Mouse (Mus musculus) left cerebral cortex, postnatal 14 days (tissue): ENCODE results near the gene Col15a1. TPM values are rescaled to one million over a fixed set of nuclear protein-coding genes. Genes with fewer than 3 reads are reported as not detected.

Experiments used
- DNase-seq, 2 experiments: peaks; one replicate each; pipeline ENCODE4 v3.0.0; 2021 to 2022; ENCODE audit warnings: low spot score in 2 of 2, mixed read lengths in 1 of 2
- intact Hi-C: fragments of 180-260 bp; cut with DNase I; formaldehyde crosslinking; loops from one replicate; pipeline ENCODE4 v1.15.1; 2025
- total RNA-seq, 2 experiments: library from RNA; stranded (reverse); gene quantifications; 2 replicates each; pipeline ENCODE4 v1.2.3; 2021

Col15a1 gene
- total RNA-seq, 2 experiments from 2014 or later: 9.0 to 13.0 TPM

DNA sequence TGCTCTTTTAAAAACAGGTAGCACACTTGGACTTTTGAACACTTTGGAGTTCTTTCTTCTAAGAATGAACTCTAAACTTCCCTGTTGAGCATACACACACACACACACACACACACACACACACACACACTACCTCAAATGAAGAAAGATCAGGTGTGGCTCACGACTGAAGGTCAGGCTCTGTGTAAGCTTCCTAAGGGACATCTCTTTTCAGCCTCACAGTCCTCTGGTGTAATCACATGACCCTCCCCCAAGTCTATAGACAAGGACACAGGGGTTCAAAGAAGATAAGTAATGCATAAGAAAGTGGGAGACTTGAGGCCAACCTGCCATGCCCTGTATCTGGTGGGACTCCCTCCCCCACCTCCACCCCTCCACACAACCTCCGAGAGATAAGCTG is 82.5 kb downstream of the Col15a1 start:
- intact Hi-C loops: no loop called here
- DNase-seq: no peak

DNA sequence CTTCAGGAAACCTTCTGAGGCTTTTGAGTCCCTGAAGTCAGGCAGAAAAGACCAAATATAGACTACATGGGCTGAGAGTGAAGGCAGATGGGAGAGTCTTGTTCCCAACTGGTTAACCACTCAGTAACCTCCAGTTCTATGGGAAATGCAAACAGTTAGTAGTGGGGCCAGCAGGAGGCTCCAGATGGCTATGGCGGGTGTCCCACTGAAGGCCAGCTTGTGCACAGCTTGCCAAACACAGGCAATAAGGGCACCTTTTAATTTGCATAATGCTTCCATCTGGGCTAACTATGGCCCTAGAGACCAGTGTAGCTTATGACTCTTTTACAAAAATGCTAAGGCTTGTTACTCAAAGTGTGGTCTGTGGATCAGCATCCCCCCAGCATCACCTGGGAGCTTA is 83.1 kb downstream of the Col15a1 start:
- DNase-seq: peak in 1 of 2 experiments; percentile 75
- intact Hi-C loops: no loop called here

DNA sequence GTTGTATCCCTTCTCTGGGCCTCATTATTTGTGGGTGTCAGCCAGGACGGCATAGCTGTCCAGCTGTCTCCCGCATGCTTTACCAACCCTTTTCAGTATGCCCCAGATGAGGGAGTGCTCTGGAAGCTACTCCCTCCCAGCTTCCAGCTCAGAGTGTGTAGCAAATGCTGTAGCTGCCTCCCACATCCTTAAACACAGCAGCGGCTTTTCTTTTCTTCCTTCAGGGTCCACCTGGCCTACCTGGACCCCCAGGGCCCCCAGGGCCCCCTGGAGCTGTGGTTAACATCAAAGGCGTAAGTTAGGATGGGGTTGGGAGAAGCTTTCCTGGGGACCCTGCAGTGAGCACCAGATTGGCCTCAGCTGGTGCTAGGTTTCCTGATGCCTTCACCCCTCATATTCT is 85.0 kb downstream of the Col15a1 start:
- intact Hi-C loops: no loop called here
- no peak for DNase-seq

- DNase-seq: peak in 1 of 2 experiments; percentile 30
- intact Hi-C loops: no loop called here
Observed at GRCm38 (mm10) chr4:47293771-47294543, 86.0 kb downstream of the Col15a1 start.

DNA sequence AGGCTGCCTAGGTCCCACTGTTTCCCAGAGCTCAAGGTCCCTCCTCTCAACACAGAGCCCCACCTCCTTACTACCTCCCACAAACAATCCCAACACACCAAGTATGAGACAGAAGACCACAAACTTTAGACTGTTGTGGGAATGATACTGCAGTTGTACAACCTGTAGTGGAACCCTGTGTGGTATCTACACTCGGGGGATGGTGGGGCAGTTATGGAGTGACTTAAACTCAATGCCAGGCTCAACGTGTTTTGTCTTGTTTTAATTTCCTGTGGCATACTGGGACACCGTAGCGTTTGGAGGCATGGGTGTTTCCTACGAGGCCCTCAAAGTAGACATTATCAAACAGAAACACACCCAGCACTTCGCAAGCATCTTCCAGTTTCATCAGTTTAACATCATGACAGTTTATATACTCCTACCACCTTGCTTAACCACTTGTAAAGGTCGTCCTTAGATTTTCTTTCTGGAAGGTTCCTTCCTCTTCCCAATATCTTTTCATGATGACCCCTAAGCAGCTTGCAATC is 86.6 kb downstream of the Col15a1 start:
- intact Hi-C loops: no loop called here
- DNase-seq: no peak

GRCm38 (mm10) chr4:47295547-47295946 is 87.6 kb downstream of the Col15a1 start:
- DNase-seq: no peak
- intact Hi-C loops: no loop called here

DNA sequence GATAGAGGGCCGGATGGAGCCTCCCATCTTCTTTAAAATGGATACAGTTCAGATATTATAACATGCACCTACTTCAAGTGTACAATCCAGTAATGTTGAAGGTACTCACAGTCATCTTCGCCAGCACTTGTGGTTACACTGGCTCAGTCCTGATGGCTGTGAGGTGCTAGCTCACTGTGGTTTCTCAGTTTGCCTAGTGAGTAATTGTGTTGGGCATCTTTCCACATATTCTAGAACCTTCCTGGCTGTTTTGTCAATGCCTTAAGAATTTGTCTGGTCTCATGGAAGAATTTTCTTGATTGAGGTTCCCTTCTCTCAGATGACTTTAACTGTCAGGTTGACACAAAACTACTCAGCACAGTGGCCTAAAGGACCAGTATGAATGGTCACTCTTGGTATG is 92.7 kb downstream of the Col15a1 start:
- intact Hi-C loops: no loop called here
- DNase-seq: no peak

DNA sequence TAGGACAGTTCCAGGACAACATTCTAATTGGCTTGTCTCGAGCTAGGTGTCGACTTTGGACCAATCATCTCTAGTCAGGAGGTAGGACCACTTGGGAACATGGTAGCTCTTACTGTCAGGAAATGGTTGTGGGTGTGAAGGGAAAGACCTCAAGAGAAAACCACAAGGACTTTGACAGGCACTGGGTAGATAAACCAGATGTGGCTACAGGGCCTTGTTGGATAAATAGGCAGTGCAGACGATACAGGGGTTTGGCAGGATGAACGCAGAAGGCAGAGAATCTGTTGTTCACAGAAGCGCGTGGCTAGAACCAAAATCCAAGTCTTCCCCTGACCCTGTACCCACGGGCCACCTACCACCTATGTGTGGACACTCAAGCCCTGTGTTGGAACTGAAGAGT is 94.6 kb downstream of the Col15a1 start:
- intact Hi-C loops: no loop called here
- DNase-seq: no peak

DNA sequence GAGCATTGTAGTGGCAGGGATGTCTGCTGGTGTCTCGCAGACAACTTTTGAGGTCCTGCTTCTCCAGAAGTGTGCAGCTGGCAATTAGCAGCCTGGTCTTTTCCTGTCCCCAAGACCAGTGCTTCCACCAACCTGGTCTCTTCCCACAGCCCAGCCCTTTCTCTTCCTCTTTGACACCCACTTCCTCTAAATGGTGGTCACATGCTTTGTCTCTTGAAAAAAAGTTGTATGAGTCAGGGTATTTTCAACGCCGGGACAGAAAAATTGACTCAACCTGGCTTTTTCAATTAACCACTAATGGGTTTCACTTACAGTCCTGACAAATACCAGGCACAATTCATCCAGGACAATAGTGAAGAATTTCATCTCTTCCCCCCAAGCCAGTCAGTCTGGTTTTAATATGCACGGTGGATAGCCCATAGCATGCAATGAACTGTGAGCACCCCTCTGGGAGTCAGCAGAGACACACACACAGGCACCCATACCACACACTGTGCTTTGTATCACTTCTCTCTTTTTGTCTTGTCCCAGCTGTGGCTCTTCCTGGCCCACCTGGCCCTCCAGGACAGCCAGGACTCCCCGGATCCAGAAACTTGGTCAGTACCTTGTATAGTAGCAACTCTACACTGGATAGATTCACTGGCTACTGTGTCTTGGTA is 95.5 kb downstream of the Col15a1 start:
- DNase-seq: no peak
- intact Hi-C loops: no loop called here

DNA sequence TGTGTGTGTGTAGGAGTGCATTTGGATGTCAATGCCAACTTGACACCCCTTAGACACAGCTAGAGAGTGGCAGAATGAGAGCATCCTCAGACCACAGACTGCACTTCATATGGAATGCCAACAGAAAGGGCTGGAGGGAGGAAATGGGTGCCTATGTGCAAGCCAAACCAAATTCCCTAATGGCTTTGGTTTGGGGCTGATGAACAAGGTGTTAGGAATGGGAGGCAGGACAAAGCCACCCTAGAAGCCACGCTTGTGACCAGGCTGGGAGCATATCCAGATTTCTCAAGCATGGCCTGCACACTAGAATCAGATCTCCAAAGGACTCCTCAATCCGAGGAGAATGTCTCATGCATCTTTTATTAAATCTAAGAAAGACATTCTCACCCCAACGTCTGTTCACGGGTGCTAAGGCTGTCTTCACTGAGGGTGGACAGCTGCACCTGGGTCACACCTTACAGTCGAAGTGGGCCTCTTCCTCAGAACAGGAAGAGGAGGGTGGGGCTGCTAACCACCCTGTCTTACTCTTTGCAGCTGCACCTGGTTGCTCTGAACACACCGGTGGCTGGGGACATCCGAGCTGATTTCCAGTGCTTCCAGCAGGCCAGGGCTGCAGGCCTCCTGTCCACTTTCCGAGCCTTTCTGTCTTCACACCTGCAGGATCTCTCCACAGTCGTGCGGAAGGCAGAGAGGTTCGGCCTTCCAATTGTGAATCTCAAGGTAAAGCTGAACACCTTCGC is 102.1 kb downstream of the Col15a1 start:
- intact Hi-C loops: no loop called here
- no peak for DNase-seq

DNA sequence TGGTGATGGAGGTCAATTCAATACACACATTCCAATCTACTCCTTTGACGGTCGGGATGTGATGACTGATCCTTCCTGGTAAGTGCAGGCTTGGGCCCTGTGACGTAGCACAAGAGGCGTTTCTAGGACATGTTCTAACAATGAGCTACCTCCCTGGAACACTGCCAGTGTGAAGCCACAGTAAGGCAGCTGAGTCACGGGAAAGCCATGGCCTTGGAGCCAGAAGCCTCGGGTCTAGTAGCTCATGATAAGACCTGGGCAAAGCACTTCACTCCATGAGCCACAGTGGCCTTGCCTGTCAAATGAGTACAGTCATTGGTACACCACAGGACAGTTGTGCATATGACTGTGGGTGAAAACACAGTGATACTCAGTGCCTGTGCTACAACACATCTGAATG is 102.9 kb downstream of the Col15a1 start:
- intact Hi-C loops: no loop called here
- DNase-seq: no peak

GRCm38 (mm10) chr4:47311467-47311866 is 103.5 kb downstream of the Col15a1 start:
- no peak for DNase-seq
- intact Hi-C loops: no loop called here

GRCm38 (mm10) chr4:47311929-47312328 is 104.0 kb downstream of the Col15a1 start:
- DNase-seq: no peak
- intact Hi-C loops: no loop called here

DNA sequence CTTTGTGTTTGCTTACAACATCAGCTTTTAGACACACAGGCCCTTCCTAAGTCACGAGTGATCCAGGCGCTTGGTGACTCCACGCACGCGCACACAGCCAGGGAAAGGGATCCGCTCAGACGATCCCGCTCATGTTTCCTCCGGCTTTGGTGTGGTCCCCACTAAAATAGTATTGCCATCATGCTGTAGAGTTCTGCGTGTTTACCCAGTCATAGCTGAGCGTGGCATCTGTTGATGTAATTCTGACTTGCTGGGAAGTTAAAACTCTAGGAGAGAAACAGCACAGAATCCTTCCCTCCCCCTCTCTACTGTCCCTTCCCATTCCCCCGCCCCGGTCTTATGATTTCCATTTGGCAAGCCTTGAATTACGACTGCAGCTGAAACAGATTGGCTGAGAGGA is 104.7 kb downstream of the Col15a1 start:
- peak; percentile 63 to 74 for DNase-seq
- intact Hi-C loops: no loop called here

GRCm38 (mm10) chr4:47313710-47314410 is 105.9 kb downstream of the Col15a1 start:
- no peak for DNase-seq
- intact Hi-C loops: no loop called here

DNA sequence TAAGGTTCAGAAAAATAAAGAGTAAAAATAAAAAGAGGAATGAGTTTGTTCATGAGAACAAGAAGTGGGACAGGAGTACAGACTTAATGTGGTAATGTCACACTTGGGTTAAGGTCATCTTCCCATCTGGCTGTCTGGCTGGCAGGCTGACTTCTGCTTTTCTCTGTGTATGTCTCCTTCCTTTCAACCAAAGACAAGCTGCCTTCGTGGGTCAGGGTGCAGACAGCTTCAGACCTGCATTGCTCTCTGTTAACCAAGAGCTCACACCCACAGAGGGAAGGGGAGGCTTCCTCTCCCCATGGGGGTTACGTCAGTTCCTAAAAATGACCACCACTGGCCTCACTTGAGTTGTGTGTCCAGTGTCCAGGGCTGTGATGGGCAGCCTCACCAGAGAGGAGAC is 107.5 kb downstream of the Col15a1 start:
- intact Hi-C loops: no loop called here
- peak; percentile 27 to 61 for DNase-seq

DNA sequence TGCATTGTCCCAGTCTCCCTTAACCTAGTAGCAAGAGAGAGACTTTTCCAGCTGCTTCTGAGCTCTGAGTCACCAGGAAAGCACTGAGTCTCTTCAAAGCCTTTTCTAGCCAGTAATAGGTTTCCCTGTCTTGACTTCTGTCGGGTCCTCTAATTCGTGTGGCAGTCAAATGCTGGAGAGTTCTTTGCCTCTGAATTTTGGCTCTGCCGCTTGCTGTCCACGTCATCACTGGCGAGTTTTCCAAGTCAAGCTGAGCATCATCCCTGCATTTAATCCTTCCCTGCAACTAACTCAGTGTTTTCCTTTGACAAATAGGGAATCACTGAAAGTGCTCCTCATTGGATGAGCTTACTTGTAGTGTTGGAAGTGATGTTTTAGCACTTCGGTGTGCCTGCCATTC is 108.5 kb downstream of the Col15a1 start:
- no peak for DNase-seq
- intact Hi-C loops: no loop called here

DNA sequence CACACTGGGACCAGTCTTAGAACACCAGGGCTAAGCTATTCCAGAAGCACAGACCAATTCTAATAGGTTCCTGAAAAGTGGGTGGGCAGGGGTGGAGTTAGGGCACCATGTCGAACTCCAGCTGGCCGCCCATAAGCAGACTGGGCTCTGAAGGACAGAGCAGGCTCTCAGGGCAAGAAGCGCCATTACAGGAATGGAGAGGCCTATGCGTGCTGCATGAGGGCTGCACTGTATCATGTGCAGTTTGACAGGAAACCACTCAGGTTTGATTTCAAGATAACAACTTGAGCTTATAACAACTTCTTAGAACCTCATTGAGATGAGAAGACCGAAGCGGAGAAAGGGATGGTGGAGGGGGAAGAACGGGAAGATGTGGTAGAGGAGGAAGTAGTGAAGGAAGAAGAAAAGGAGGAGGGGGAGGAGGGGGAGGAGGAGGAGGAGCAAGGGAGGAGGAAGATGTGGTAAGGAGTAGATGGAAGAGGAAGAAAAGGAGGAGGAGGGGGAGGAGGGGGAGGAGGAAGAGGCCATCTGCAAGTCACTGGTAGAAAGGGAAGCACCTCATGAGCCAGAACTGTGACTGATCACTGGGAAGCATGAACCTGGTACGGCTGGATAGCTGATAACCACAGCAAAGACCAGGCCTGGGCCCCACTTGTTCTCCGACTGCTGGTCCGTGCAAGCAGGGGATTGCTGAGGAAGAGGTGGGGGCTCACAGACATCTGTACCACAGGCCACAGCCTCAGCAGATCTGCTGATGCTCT is 111.8 kb downstream of the Col15a1 start:
- DNase-seq: no peak
- intact Hi-C loops: no loop called here

GRCm38 (mm10) chr4:47322315-47322714 is 114.4 kb downstream of the Col15a1 start:
- DNase-seq: no peak
- intact Hi-C loops: no loop called here
